In the genomic region with DNA sequence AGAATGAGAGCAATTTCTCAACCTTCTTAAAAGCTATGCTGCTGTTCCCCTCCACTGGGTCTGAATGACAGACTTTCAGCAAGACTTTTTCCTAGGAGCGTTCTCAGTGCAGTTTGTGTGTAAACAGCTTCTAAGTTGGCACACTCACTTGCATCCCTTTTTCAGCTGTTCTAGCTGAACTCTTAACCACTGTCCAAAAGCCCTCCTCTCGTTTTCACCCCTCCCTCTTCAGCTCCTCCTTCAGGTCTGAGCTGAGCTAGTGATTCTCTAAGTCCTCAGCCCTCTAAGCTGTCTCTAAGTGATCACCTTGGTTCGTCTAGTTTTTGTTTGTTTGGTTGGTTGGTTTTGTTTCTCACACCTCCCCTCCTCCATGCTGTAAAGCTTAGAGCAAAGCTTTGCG, we compare ENCODE assay signal across 14 mouse cellular contexts. TPM values are rescaled to one million over a fixed set of nuclear protein-coding genes. Genes with fewer than 3 reads are reported as not detected.
DNase-seq lines count a peak whose midpoint lies in the region; ATAC-seq lines count a peak whose summit lies in the region.
"Had no signal": no experiment of that assay in that cellular context is flagged by ENCODE, and none has a peak within 500 bp of the region (broad histone marks: within the 10 kb centered on the region; RNA-seq: fewer than 3 reads in every experiment).

No protein-coding gene starts in this region.

- H3K9ac ChIP-seq in forebrain, embryonic 12.5 days = no peak overlapping the region
- H3K9ac ChIP-seq in forebrain, embryonic 14.5 days (ENCODE audit: low read length) = no peak overlapping the region
- no peak overlapping the region for H3K9ac ChIP-seq in limb, embryonic 12.5 days (replicated peaks)
- no peak overlapping the region for H3K9ac ChIP-seq in embryonic facial prominence, embryonic 14.5 days (ENCODE audit: low read depth, low read length)
- H3K9ac ChIP-seq: forebrain, postnatal 0 days had no signal

- 0 out of 2 replicates have a peak overlapping the region, but pooled peaks have one; percentile 89 for H3K4me2 ChIP-seq in forebrain, embryonic 12.5 days
- H3K4me2 ChIP-seq in forebrain, embryonic 14.5 days (ENCODE audit: low read length) = no peak overlapping the region
- H3K4me2 ChIP-seq in limb, embryonic 12.5 days = peak overlapping the region; percentile 87; the same call in 1 of the 2 replicates
- H3K4me2 ChIP-seq in embryonic facial prominence, embryonic 14.5 days (ENCODE audit: low read depth, low read length) = peak overlapping the region; percentile 74; the same call in 1 of the 2 replicates

- no peak overlapping the region for H3K27ac ChIP-seq in forebrain, embryonic 12.5 days
- H3K27ac ChIP-seq in forebrain, embryonic 14.5 days (ENCODE audit: low read depth, low read length) = no peak overlapping the region
- H3K27ac ChIP-seq in limb, embryonic 12.5 days = no peak overlapping the region
- H3K27ac ChIP-seq in limb, embryonic 10.5 days = no peak overlapping the region
- H3K27ac ChIP-seq in embryonic facial prominence, embryonic 14.5 days (replicated peaks; ENCODE audit: low read depth, low read length) = no peak overlapping the region

- 46% methylated on average over 4 of the region's 4 CpGs for WGBS in forebrain, embryonic 12.5 days
- WGBS in forebrain, embryonic 14.5 days = 44% methylated on average over 4 of the region's 4 CpGs
- 32% methylated on average over 4 of the region's 4 CpGs for WGBS in limb, embryonic 12.5 days
- WGBS in limb, embryonic 10.5 days = 52% methylated on average over 4 of the region's 4 CpGs
- 43% methylated on average over 4 of the region's 4 CpGs for WGBS in embryonic facial prominence, embryonic 14.5 days

- DNase-seq in forebrain, embryonic 14.5 days (ENCODE audit: low spot score) = no peak
- no peak for DNase-seq in limb, embryonic 10.5 days (ENCODE audit: low spot score)
- no peak for DNase-seq in embryonic facial prominence, embryonic 14.5 days (ENCODE audit: low spot score)
- DNase-seq in kidney, postnatal 14 days = peak; percentile 58
- no peak for DNase-seq in layer of hippocampus, adult 18-20 months (ENCODE audit: low spot score in 2 of 2)
- DNase-seq: cerebellum, adult 2 months; forebrain, postnatal 0 days; gastrocnemius, postnatal 14 days; heart, postnatal 10 days; left cerebral cortex, postnatal 4 days had no signal

- H3K27me3 ChIP-seq in forebrain, embryonic 12.5 days = no peaks in the 10 kb centered on the region
- H3K27me3 ChIP-seq in forebrain, embryonic 14.5 days (replicated peaks; ENCODE audit: control insufficient read depth, insufficient read depth, low read length) = no peaks in the 10 kb centered on the region
- no peaks in the 10 kb centered on the region for H3K27me3 ChIP-seq in limb, embryonic 12.5 days
- no peaks in the 10 kb centered on the region for H3K27me3 ChIP-seq in limb, embryonic 10.5 days (ENCODE audit: low read depth, poor library complexity, severe bottlenecking)
- H3K27me3 ChIP-seq in embryonic facial prominence, embryonic 14.5 days (replicated peaks; ENCODE audit: control insufficient read depth, insufficient read depth, low read length) = no peaks in the 10 kb centered on the region

- peaks cover 24% of the 10 kb centered on the region for H3K4me1 ChIP-seq in forebrain, embryonic 12.5 days
- peaks cover 15% of the 10 kb centered on the region for H3K4me1 ChIP-seq in forebrain, embryonic 14.5 days (ENCODE audit: control insufficient read depth, insufficient read depth, low read length)
- H3K4me1 ChIP-seq in limb, embryonic 12.5 days (replicated peaks) = peaks cover 19% of the 10 kb centered on the region
- peaks cover 23% of the 10 kb centered on the region for H3K4me1 ChIP-seq in limb, embryonic 10.5 days
- H3K4me1 ChIP-seq in embryonic facial prominence, embryonic 14.5 days (ENCODE audit: control insufficient read depth, insufficient read depth, low read length) = peaks cover 21% of the 10 kb centered on the region

- H3K4me3 ChIP-seq in forebrain, embryonic 12.5 days (replicated peaks) = no peak overlapping the region
- no peak overlapping the region for H3K4me3 ChIP-seq in forebrain, embryonic 14.5 days (ENCODE audit: low read depth, low read length)
- no peak overlapping the region for H3K4me3 ChIP-seq in limb, embryonic 12.5 days (replicated peaks)
- H3K4me3 ChIP-seq in limb, embryonic 10.5 days = no peak overlapping the region
- H3K4me3 ChIP-seq in embryonic facial prominence, embryonic 14.5 days (ENCODE audit: low read depth, low read length) = no peak overlapping the region

- no peaks in the 10 kb centered on the region for H3K36me3 ChIP-seq in forebrain, embryonic 12.5 days (replicated peaks)
- H3K36me3 ChIP-seq in forebrain, embryonic 14.5 days (ENCODE audit: control insufficient read depth, insufficient read depth, low read length) = no peaks in the 10 kb centered on the region
- no peaks in the 10 kb centered on the region for H3K36me3 ChIP-seq in limb, embryonic 12.5 days
- 0 out of 2 replicates have a peak, but pooled peaks cover 3% of the 10 kb centered on the region for H3K36me3 ChIP-seq in limb, embryonic 10.5 days
- H3K36me3 ChIP-seq in embryonic facial prominence, embryonic 14.5 days (ENCODE audit: control insufficient read depth, insufficient read depth, low read length) = no peaks in the 10 kb centered on the region

- no peaks in the 10 kb centered on the region for H3K9me3 ChIP-seq in forebrain, embryonic 12.5 days
- H3K9me3 ChIP-seq in forebrain, embryonic 14.5 days (replicated peaks; ENCODE audit: control insufficient read depth, low read length) = no peaks in the 10 kb centered on the region
- H3K9me3 ChIP-seq in limb, embryonic 12.5 days = no peaks in the 10 kb centered on the region
- H3K9me3 ChIP-seq in limb, embryonic 10.5 days (replicated peaks) = no peaks in the 10 kb centered on the region
- no peaks in the 10 kb centered on the region for H3K9me3 ChIP-seq in embryonic facial prominence, embryonic 14.5 days (ENCODE audit: control insufficient read depth, low read length)

- no peak for ATAC-seq in forebrain, embryonic 12.5 days (ENCODE audit: low FRiP score)
- no peak for ATAC-seq in forebrain, embryonic 14.5 days
- ATAC-seq in limb, embryonic 12.5 days (ENCODE audit: insufficient number of reproducible peaks, insufficient read depth, low FRiP score, low TSS enrichment, low read depth) = no peak
- ATAC-seq in embryonic facial prominence, embryonic 14.5 days (ENCODE audit: low read depth) = no peak
- no peak for ATAC-seq in activated CD4-positive, CD25-positive, alpha-beta regulatory T cell, adult 4 months
- ATAC-seq: forebrain, postnatal 0 days; midbrain, embryonic 16.5 days had no signal

RNA-seq across cellular contexts. Expression of a gene that starts 2.4 kb away (rescaled TPM):
- polyA plus RNA-seq in forebrain, embryonic 12.5 days (2016; fragmentation: Nextera tagmentation; extraction: Ambion mirVana) = 21.7 and 26.7 TPM in 2 replicates
- 17.3 and 17.5 TPM in 2 replicates for polyA plus RNA-seq in forebrain, embryonic 14.5 days (2014; fragmentation: Nextera tagmentation; extraction: Ambion mirVana)
- 23.7 and 23.8 TPM in 2 replicates for polyA plus RNA-seq in limb, embryonic 12.5 days (2016; fragmentation: Nextera tagmentation; extraction: Ambion mirVana)
- 17.9 and 21.8 TPM in 2 replicates for polyA plus RNA-seq in limb, embryonic 10.5 days (2016; fragmentation: Nextera tagmentation; extraction: Ambion mirVana)
- 29.0 and 31.4 TPM in 2 replicates for polyA plus RNA-seq in embryonic facial prominence, embryonic 14.5 days (2014; fragmentation: Nextera tagmentation; extraction: Ambion mirVana)
- 10 to 100 TPM; 57.6 to 61.1 TPM for total RNA-seq in layer of hippocampus, adult 18-20 months (2021)
- 10 to 100 TPM; 16.9 to 23.4 TPM for polyA plus RNA-seq in activated CD4-positive, CD25-positive, alpha-beta regulatory T cell, adult 4 months (2017; shearing (Covaris generic))
